Mouse (Mus musculus) ovary, postnatal 10 days (tissue): ENCODE data around the gene Sh2d1b2.
"Not testable (repeated sequence)": the region's sequence is repeated elsewhere in the genome, so short reads cannot be mapped to it uniquely, and the experiment has no call there.

Source experiments
- DNase-seq: peaks from one replicate; pipeline ENCODE4 v3.0.0; 2022; ENCODE audit warnings: low spot score

Sh2d1b2 gene

GRCm38 (mm10) chr1:170232688-170233087, at the start of gene Sh2d1b2:
TSS of gene Sh2d1b2 (plus strand) at chr1:170232749.
- not testable (repeated sequence) for DNase-seq

GRCm38 (mm10) chr1:170185137-170185536, 47.4 kb upstream of the Sh2d1b2 start:
- DNase-seq: no peak

DNA sequence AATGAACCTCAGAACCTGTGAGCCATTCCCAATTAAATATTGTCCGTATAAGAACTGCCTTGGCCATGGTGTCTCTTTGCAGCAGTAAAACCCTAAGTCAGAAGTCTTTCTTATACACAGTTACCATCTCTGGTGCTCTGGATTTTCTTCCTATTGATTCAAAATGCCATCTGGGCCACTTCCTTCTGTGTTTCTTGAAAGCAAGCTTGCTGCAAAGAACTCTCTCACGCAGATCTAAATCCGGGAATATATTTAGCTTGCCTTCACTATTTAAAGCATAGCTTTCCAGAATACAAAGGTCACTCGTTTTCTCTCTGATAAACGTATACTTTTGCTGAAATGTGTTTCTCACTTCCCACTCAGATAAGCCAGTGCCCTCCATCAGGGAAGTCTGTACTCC, 46.0 kb upstream of the Sh2d1b2 start:
- no peak for DNase-seq

DNA sequence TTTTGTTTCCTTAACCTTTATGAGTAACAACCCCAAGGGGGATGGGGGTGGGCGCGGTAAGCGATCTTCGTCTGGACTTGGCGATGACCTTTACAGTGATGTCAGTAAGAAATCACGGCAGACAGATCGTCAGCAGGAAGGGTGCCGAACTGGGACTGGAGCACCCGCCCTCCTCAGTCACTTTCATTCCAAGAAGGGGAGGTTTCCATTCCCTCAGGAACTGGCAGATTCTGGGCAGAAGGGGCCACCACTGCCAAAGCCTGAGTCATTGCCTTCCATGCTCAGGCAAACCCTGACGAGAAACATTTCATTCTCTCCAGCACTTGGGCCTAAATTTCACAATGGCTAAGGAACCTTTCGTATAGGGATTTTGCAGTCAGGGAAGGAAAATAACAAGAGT, 43.9 kb upstream of the Sh2d1b2 start:
- DNase-seq: peak; percentile 4

- no peak for DNase-seq
Measured at GRCm38 (mm10) chr1:170190225-170190624, 42.3 kb upstream of the Sh2d1b2 start.

GRCm38 (mm10) chr1:170191925-170192324, 40.6 kb upstream of the Sh2d1b2 start:
- DNase-seq: no peak

GRCm38 (mm10) chr1:170196211-170196610, 36.3 kb upstream of the Sh2d1b2 start:
- no peak for DNase-seq

DNA sequence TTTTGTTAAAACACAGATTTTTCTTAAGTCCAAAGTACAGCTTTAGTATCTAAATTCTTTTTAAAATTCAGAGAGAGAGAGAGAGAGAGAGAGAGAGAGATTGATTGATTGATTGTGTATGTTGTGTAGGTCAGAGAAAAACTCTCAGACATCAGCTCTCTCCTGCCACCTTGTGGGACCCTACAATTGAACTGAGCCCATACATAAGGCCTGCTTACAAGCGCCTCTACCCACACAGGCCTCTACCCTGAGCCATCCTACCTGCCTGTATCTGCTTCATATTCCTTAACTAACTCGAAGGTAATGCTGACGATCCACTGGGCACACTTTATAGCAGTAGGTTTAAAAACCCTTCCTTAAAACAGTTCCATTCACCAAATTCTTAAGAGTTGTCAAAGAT, 32.2 kb upstream of the Sh2d1b2 start:
- no peak for DNase-seq

DNA sequence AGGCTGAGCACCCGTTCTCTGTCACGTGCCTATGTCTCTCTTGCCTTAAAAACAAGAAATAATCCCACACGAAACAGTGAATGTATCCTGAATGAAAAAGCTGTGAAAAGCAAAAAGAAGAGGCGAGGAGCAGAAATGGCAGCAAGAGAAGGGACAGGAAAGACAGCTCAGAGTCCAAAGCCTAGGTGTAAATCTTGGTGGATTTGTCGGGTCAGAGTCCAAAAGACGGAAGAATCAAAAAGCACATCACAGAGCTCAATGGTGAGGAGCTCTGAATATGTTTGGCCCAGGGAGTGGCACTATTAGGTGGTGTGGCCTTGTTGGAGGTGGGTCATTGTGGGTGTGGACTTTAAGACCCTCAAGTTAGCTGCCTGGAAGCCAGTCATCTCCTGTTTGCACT, 26.2 kb upstream of the Sh2d1b2 start:
- DNase-seq: no peak

DNA sequence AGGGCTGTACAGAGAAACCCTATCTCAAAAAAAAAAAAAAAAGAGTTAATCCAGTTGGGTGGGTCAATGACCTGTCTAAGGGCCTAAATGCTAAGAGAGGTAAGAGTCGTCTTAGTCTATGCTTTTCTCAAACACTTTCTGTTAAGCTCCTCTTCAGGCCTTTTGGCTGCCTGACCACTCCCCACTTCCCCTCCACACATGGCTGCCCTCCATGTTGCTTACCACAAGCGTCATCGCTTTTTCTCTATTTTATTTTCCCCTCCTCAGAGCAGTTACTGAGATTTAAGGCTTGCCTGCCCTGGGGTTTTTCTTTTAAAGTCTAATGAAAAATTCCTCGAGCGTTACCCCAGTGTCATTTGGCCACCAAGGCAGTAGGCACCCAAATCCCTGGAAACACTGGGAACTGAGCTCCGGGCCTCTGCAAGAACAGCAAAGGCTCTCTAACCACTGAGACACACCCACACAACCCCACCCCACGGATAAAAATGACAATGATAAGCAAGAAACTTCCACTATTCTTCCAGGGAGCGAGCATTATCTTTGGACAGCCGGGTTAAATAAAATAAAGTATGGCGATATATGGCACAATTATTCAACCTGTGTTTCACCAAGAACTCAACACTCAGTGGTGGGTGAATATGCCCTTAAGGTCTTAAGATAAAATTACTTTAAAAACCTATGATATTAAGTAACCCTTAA, 19.2 kb upstream of the Sh2d1b2 start:
- DNase-seq: no peak

DNA sequence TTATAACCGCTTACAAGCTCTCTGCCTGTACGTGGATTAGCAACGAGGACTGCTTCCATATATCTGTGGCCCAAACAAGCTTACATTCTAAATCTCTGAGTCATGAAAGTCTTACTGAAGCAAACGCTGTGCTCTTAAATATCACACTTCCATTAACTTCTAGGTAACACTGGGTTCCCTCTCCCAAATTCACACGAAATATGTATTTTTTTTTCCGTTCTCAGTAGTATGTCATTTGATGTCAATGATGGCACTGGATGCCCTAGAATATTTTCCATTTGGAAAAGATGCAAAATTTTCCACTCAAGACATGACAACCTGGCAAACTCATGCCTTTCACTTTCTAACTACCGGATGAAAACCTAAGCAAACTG, 18.2 kb upstream of the Sh2d1b2 start:
- no peak for DNase-seq

GRCm38 (mm10) chr1:170214757-170215522, 17.6 kb upstream of the Sh2d1b2 start, which contains the start of gene Uhmk1:
TSS of gene Uhmk1 (minus strand) at chr1:170215397.
- DNase-seq: peak; percentile 75

GRCm38 (mm10) chr1:170215590-170215989, 17.0 kb upstream of the Sh2d1b2 start:
- DNase-seq: no peak

DNA sequence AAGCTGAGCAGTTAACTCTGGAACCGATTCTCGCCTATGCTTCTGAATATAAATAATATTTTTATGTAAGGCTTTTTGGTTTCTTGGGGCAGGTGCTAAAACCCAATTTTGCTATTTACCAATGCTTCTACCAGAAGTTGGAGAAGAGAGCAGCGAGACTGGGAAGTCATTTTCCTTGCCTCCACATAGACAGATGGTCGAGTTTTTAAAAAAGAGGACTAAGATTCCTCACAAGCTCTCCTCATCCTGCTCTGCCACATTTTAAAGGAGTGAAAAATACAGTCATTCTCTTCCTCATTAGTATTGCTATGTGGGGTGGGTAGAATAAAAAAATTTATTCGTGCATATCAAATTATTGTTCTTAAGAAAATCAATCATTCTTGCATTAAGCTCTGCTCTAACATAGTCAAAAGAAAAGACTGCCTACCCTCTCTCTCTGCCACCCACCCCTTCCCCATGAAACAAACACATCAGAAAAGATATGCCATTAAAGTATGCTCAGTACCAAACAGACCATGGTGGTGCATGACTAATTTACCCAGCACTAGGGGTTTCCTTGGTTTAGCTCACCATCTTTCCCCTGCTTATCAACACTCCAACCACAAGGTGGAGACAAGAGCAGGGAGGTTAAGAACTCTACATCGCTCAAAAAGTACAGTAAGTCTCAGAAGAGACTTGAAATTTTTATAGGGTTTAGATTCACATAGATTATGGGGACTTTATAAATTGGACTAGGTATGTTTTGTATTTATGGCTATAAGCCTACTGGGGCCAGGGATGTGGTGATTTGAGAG, 14.3 kb upstream of the Sh2d1b2 start:
- DNase-seq: no peak

GRCm38 (mm10) chr1:170220351-170220750, 12.2 kb upstream of the Sh2d1b2 start:
- no peak for DNase-seq

DNA sequence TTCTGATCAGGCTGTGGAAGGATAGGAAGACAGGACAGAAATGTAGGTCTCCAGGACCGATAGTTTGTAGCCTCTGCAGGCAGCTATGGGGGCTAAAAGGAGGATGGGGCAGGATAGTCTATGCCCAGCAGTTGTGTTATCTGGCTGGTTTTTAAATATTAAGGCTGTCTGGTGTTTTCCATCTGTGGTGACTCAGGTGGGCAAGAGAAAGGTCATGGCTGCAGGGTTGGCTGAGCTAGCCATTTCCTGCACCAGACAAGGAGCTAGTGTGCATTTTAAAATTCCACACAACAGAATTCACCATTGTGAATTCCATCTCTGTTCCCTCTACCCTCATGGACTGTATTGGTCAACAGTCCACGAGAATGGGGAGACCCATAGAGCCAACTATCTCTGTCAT, 9.3 kb upstream of the Sh2d1b2 start:
- no peak for DNase-seq

DNA sequence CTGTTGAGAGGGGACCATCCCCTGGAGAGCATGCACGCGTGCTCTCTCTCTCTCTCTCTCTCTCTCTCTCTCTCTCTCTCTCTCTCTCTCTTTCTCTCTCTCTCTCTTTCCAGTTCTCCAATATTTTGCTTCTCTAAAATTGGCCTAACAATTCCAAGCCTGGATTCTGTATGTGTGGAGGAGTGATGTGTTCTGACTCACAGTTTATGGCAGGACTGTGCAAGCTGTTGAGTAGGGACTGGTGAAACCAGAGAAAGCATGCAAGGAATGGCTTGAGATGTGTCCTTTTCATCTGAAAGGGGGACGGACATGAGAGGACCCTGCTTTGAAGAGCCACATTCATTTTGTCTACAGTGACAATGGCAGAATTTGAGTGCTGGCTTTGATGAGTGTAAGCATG, 12.5 kb downstream of the Sh2d1b2 start:
- no peak for DNase-seq

GRCm38 (mm10) chr1:170254893-170255559, 22.5 kb downstream of the Sh2d1b2 start:
- no peak for DNase-seq

GRCm38 (mm10) chr1:170255560-170255910, 23.0 kb downstream of the Sh2d1b2 start:
- peak; percentile 58 for DNase-seq

DNA sequence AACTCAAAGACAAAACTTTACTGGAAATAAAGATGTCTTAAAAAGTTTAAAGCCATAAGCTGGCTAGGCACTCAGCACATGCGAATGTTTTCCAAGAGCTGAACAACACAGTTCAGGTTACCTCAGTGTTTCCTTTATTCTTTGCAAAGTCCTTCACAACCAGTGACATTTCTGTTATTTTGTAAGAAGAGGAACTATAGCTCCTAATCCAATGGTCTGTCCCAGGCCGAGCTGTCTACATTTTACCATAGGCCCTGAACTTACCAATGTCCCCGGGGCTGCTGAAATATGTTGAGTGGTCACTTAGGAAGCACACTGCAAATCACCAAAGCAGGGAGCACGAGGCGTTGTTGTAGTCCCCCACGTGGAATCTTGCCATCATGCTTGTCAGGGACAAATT, 37.7 kb downstream of the Sh2d1b2 start:
- DNase-seq: no peak

GRCm38 (mm10) chr1:170270696-170271095, 38.1 kb downstream of the Sh2d1b2 start:
- no peak for DNase-seq

DNA sequence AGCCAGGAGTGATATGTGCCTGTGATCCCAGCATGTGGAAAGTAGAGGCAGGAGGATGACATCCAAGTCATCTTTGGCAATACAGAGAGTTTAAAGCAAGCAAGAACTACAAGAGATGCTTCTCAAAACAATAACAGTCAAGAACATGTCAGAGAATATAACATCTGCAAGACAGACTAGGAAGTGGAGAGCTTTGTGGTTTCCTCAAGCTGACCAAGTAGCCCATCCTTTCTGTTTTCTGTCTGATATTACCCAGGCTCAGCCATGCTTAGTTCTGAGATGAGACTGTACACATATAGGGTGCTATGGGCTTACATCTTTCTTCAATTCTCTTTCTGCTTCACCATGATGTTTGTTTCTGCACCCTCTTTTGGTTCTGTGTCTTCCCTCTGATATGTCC, 40.7 kb downstream of the Sh2d1b2 start:
- DNase-seq: no peak
